Mouse (Mus musculus): ENCODE measurements at regions not wholly inside any gene's neighbourhood (a gene's known extent, or its start where the extent isn't known, plus 50 kb on each side); places are given as distances from the start of the nearest gene placed in this dataset.

- TF ChIP-seq CTCF (IDR thresholded peaks at IDR 0.05; ENCODE audit: low read depth, low read length) (no peak), GATA1 (IDR thresholded peaks at IDR 0.05; ENCODE audit: borderline replicate concordance, low read length) (no peak), TAL1 (conservative IDR thresholded peaks at IDR 0.05; ENCODE audit: low read depth, low read length) (no peak)
Measured at GRCm38 (mm10) chr8:90579426-90579825, 231.3 kb upstream of the Tox3 start.
